Mouse (Mus musculus): ENCODE measurements at regions not wholly inside any gene's neighbourhood (a gene's known extent, or its start where the extent isn't known, plus 50 kb on each side); places are given as distances from the start of the nearest gene placed in this dataset.
A peak's percentile ranks its signal among the peaks of the same experiment; 100 is the strongest.

- H3K4me3 ChIP-seq (ENCODE audit: insufficient read depth, low read depth, low read length) = no peak overlapping the region
- peaks cover 18% of the 10 kb centered on the region for H3K4me1 ChIP-seq (ENCODE audit: control insufficient read depth, insufficient read depth, insufficient read length, low read length)
- no peak overlapping the region for H3K27ac ChIP-seq (replicated peaks; ENCODE audit: low read depth, low read length)
Measured at GRCm38 (mm10) chr19:36681056-36681455, 55.4 kb downstream of the Ppp1r3c start.

GRCm38 (mm10) chr19:36680322-36680721, 56.1 kb downstream of the Ppp1r3c start:
- no peak overlapping the region for H3K27ac ChIP-seq (replicated peaks; ENCODE audit: low read depth, low read length)
- H3K4me1 ChIP-seq (ENCODE audit: control insufficient read depth, insufficient read depth, insufficient read length, low read length) = peaks cover 18% of the 10 kb centered on the region

GRCm38 (mm10) chr19:36679028-36679820, 57.2 kb downstream of the Ppp1r3c start:
- peaks cover 18% of the 10 kb centered on the region for H3K4me1 ChIP-seq (ENCODE audit: control insufficient read depth, insufficient read depth, insufficient read length, low read length)
- peak overlapping the region; percentile 33; the same call in 1 of the 2 replicates for H3K27ac ChIP-seq (replicated peaks; ENCODE audit: low read depth, low read length)
- no peak overlapping the region for H3K4me3 ChIP-seq (ENCODE audit: insufficient read depth, low read depth, low read length)

More at GRCm38 (mm10) chr19:36680322-36680721, 56.1 kb downstream of the Ppp1r3c start:
- H3K4me3 ChIP-seq (ENCODE audit: insufficient read depth, low read depth, low read length) = no peak overlapping the region

GRCm38 (mm10) chr19:36678382-36679027, 57.9 kb downstream of the Ppp1r3c start:
- Histone ChIP-seq H3K4me1 (ENCODE audit: control insufficient read depth, insufficient read depth, insufficient read length, low read length) (peaks cover 18% of the 10 kb centered on the region), H3K27ac (replicated peaks; ENCODE audit: low read depth, low read length) (peak overlapping the region; percentile 86), H3K4me3 (ENCODE audit: insufficient read depth, low read depth, low read length) (no peak overlapping the region)

- Histone ChIP-seq H3K27ac (replicated peaks; ENCODE audit: low read depth, low read length) (peak overlapping the region; percentile 86), H3K4me1 (ENCODE audit: control insufficient read depth, insufficient read depth, insufficient read length, low read length) (peaks cover 18% of the 10 kb centered on the region), H3K4me3 (ENCODE audit: insufficient read depth, low read depth, low read length) (no peak overlapping the region)
Measured at GRCm38 (mm10) chr19:36677101-36678081, 59.1 kb downstream of the Ppp1r3c start.

GRCm38 (mm10) chr19:36674946-36675345, 61.5 kb downstream of the Ppp1r3c start:
- peak overlapping the region; percentile 19 for H3K27ac ChIP-seq (replicated peaks; ENCODE audit: low read depth, low read length)

GRCm38 (mm10) chr19:36670813-36671212, 65.6 kb downstream of the Ppp1r3c start:
- H3K4me3 ChIP-seq (ENCODE audit: insufficient read depth, low read depth, low read length) = no peak overlapping the region
- H3K27ac ChIP-seq (replicated peaks; ENCODE audit: low read depth, low read length) = peak overlapping the region; percentile 27; the same call in 1 of the 2 replicates
- H3K4me1 ChIP-seq (ENCODE audit: control insufficient read depth, insufficient read depth, insufficient read length, low read length) = peaks cover 9% of the 10 kb centered on the region

More at GRCm38 (mm10) chr19:36674946-36675345, 61.5 kb downstream of the Ppp1r3c start:
- Histone ChIP-seq H3K4me1 (ENCODE audit: control insufficient read depth, insufficient read depth, insufficient read length, low read length) (peaks cover 26% of the 10 kb centered on the region), H3K4me3 (ENCODE audit: insufficient read depth, low read depth, low read length) (no peak overlapping the region)

All from brown adipose tissue, adult 24 weeks (tissue).